Mouse (Mus musculus) ES-Bruce4 (cell line): ENCODE results near the gene Ppcs. TPM values are rescaled to one million over a fixed set of nuclear protein-coding genes. Genes with fewer than 3 reads are reported as not detected.

ENCODE experiments used
- H3K27ac ChIP-seq: 2 replicates; pipeline ENCODE4 v1.5.1; 2012; ENCODE audit warnings: low read length, inconsistent platforms; ENCODE audit not compliant: insufficient read depth
- H3K27me3 ChIP-seq: 2 replicates; pipeline ENCODE4 v1.6.1; 2012; ENCODE audit warnings: mild to moderate bottlenecking, low read length, inconsistent platforms; ENCODE audit not compliant: control insufficient read depth, poor library complexity, insufficient read depth, severe bottlenecking
- H3K36me3 ChIP-seq: 2 replicates; pipeline ENCODE4 v1.6.1; 2012; ENCODE audit warnings: inconsistent platforms, mild to moderate bottlenecking, low read length, moderate library complexity; ENCODE audit not compliant: control insufficient read depth, poor library complexity, insufficient read depth, severe bottlenecking
- H3K4me1 ChIP-seq: one replicate; pipeline ENCODE4 v1.8.1; 2011; ENCODE audit warnings: low read length; ENCODE audit not compliant: control insufficient read depth, insufficient read depth
- H3K4me3 ChIP-seq: 2 replicates; pipeline ENCODE4 v1.5.1; 2011; ENCODE audit warnings: low read depth, mild to moderate bottlenecking, low read length
- H3K9ac ChIP-seq: 2 replicates; pipeline ENCODE4 v1.6.1; 2012; ENCODE audit warnings: low read depth, mild to moderate bottlenecking, inconsistent platforms; ENCODE audit not compliant: poor library complexity, severe bottlenecking
- H3K9me3 ChIP-seq: replicated peaks from 2 replicates; pipeline ENCODE4 v1.6.1; 2012; ENCODE audit warnings: mild to moderate bottlenecking, low read length, inconsistent platforms; ENCODE audit not compliant: control insufficient read depth, poor library complexity, insufficient read depth, severe bottlenecking
- CTCF ChIP-seq: IDR thresholded peaks from one replicate; pipeline ENCODE4 v1.8.1; 2011; ENCODE audit warnings: low read depth, low read length
- EP300 ChIP-seq: IDR thresholded peaks from 2 replicates; pipeline ENCODE4 v1.6.1; 2011; ENCODE audit warnings: low read depth, low read length; ENCODE audit not compliant: insufficient read depth
- POLR2A ChIP-seq: IDR thresholded peaks from one replicate; pipeline ENCODE4 v1.8.1; 2011; ENCODE audit warnings: low read length; ENCODE audit not compliant: insufficient read depth
- polyA plus RNA-seq: library from polyadenylated mRNA; stranded (reverse); fragments of >200 nt; gene quantifications from 2 replicates; pipeline ENCODE4 v1.2.4, GENCODE M21; 2011; ENCODE audit warnings: low read depth; ENCODE audit not compliant: missing spikeins, insufficient read depth, insufficient read length

Ppcs gene
- polyA plus RNA-seq, 1 experiment = 15.5 TPM

DNA sequence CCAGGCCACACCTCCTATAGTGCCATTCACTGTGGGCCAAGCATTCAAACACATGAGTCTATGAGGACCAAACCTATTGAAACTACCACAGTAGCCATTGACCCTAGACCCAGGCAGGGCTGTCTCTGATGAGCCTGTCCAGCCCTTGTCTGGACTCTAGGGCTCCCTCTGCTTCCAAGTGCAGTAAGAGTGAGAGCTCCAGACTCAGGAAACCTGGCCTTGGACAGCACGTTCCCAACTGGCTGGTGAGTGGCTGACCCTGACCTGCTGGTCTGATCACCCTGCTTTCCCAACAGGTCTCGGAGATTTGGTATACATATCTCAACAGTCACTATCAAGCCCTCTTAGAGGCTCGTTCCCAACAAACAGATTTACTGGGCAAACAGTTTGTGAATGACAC lies 25.6 kb upstream of the Ppcs start:
- Histone ChIP-seq H3K9ac (no peak overlapping the region), H3K4me1 (peaks cover 2% of the 10 kb centered on the region), H3K27me3 (no peaks in the 10 kb centered on the region), H3K27ac (no peak overlapping the region), H3K9me3 (no peaks in the 10 kb centered on the region), H3K4me3 (no peak overlapping the region), H3K36me3 (no peaks in the 10 kb centered on the region)
- TF ChIP-seq POLR2A (no peak), EP300 (no peak), CTCF (no peak)

- H3K4me1 ChIP-seq = peaks cover 2% of the 10 kb centered on the region
- H3K27me3 ChIP-seq = no peaks in the 10 kb centered on the region
- no peak for TF ChIP-seq CTCF
- no peak for TF ChIP-seq POLR2A
- TF ChIP-seq EP300 = no peak
- no peak overlapping the region for H3K9ac ChIP-seq
- H3K9me3 ChIP-seq = no peaks in the 10 kb centered on the region
- H3K27ac ChIP-seq = no peak overlapping the region
- H3K4me3 ChIP-seq = no peak overlapping the region
- no peaks in the 10 kb centered on the region for H3K36me3 ChIP-seq
Measured at GRCm38 (mm10) chr4:119447261-119447660, 25.0 kb upstream of the Ppcs start.

DNA sequence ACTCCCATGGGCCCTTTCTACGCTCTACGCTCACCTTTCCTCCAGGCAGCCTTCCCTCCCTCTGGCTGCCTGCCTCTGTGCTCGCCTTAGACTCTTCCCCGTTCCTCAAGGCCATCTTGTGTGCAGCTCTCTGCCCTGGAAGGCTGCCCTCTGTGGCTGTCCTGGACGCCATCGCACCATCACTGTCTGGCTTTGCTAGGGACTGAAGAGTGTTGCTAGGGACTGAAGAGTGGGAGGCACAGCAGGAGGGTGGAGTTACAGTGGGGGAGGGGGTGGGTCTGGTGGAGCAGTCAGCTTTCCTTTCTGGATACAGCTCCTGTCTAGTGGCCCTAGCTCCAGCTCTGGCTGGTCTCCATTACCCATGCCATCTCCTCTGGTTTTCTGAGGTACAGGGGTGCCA lies 20.3 kb upstream of the Ppcs start:
- Histone ChIP-seq H3K9ac (no peak overlapping the region), H3K36me3 (no peaks in the 10 kb centered on the region), H3K27me3 (no peaks in the 10 kb centered on the region), H3K27ac (no peak overlapping the region), H3K9me3 (no peaks in the 10 kb centered on the region), H3K4me1 (peaks cover 4% of the 10 kb centered on the region), H3K4me3 (peak overlapping the region; percentile 7)
- TF ChIP-seq EP300 (no peak), CTCF (no peak), POLR2A (no peak)

DNA sequence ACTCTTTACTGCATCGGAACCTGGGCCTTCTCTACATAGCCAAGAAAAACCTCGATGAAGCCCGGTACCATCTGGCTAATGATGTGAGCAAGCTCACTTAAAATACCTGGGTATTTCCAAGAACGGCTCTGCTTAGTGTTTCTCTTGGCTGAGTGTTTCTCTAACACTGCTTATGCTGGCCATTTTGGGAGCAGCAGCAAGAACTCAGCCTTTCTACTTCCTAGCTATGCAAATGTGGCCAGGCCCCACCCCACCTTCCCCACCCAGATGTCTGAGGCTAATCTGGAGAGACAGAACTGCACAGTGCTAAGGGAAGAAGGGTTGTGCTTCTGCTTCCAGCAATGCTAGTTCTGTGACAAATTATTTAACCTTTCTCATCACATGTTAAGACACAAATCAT lies 19.6 kb upstream of the Ppcs start:
- Histone ChIP-seq H3K27ac (0 out of 2 replicates have a peak overlapping the region, but pooled peaks have one; percentile 30), H3K9ac (no peak overlapping the region), H3K9me3 (no peaks in the 10 kb centered on the region), H3K27me3 (no peaks in the 10 kb centered on the region), H3K4me1 (peaks cover 4% of the 10 kb centered on the region), H3K36me3 (no peaks in the 10 kb centered on the region), H3K4me3 (no peak overlapping the region)
- no peak for TF ChIP-seq CTCF
- TF ChIP-seq EP300 = no peak
- TF ChIP-seq POLR2A = no peak

- Histone ChIP-seq H3K4me1 (peaks cover 2% of the 10 kb centered on the region), H3K9me3 (peaks cover 7% of the 10 kb centered on the region; the same call in 1 of the 2 replicates), H3K27me3 (no peaks in the 10 kb centered on the region), H3K9ac (no peak overlapping the region), H3K36me3 (no peaks in the 10 kb centered on the region), H3K4me3 (no peak overlapping the region), H3K27ac (no peak overlapping the region)
- TF ChIP-seq CTCF = no peak
- no peak for TF ChIP-seq POLR2A
Measured at GRCm38 (mm10) chr4:119437936-119438335, 15.7 kb upstream of the Ppcs start.

DNA sequence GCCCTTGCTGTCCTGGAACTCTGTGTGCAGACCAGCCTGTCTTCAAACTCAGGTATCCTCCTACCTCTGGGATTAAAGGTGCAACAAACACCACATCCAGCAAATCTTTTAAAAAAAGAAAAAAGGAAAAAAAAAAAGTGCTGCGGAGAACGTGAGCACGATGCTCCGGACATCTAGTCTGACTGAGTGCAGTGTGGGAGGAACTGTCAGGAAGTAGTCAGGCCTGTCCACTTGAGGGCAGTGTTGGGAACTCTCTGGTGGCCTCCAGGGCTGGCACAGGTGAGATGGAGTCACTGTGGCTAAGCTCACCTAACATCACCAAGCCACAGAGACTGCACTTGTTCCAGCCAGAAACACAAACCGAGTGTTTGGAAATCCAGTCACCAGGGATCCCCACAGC lies 8.5 kb upstream of the Ppcs start:
- no peaks in the 10 kb centered on the region for H3K4me1 ChIP-seq
- no peaks in the 10 kb centered on the region for H3K27me3 ChIP-seq
- TF ChIP-seq EP300 (no peak), CTCF (peak; percentile 93)
- no peak overlapping the region for H3K4me3 ChIP-seq
- no peaks in the 10 kb centered on the region for H3K36me3 ChIP-seq
- H3K9ac ChIP-seq = no peak overlapping the region
- peaks cover 5% of the 10 kb centered on the region; the same call in 1 of the 2 replicates for H3K9me3 ChIP-seq
- H3K27ac ChIP-seq = no peak overlapping the region
